Mouse (Mus musculus): ENCODE data around the gene Plek.

DNA sequence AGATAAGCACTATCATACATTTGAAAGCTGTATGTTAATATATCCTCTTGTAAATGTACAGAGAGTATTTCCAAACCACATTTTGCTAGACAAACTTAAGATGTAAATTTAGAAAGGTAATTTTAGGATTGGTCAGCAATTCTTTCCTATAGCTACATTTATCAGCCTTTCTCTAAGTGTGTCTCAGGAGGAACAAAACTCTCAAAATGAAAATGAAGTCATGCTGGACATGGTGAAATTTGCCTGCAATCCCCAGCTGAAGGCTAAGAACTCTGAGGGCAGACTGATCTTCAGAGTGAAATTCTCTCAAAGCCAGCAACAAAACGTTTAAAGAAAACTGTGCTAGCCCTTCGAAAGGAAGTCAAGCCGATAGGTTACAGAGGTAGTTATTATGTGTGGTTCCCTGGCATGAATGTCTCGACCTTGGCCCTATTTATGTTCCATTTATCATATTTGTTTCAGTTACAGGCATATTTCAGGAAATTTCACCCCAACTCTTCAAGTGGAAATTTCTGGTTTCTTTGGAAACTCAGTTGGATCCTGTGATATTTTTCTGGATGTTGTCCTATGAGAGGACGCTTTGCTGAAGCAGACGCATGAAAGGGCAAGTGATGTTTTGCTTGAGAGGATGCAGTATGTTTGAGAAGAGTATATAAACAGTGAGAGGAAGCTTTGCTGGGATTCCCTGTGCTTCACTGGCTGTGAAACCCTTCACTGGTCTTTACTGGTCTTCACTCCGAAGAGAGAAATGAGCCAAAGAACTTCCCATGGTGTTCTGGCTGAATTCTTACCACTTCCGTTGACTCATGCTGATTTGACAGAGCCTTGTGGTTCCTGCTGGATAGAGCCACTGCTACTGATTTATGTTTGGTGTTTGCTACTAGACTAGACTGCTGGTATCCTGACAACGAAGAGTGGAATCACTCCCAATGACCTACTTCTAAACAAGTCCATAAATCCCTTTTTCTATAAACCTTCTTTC is 51.5 kb downstream of the Plek start:
- TF ChIP-seq ZNF384 (IDR thresholded peaks at IDR 0.05; ENCODE audit: low read depth, low read length): no peak
- TF ChIP-seq CHD2 (IDR thresholded peaks at IDR 0.05; ENCODE audit: low read depth, low read length): no peak
- TF ChIP-seq MAFK (IDR thresholded peaks at IDR 0.05; ENCODE audit: insufficient read depth, low read depth, low read length): no peak
- no peak for TF ChIP-seq HCFC1 (IDR thresholded peaks at IDR 0.05; ENCODE audit: borderline replicate concordance, insufficient read depth, low read length)
- no peak for TF ChIP-seq ZC3H11A (IDR thresholded peaks at IDR 0.05; ENCODE audit: borderline replicate concordance, low read depth, low read length)
